Mouse (Mus musculus): ENCODE results near the gene Cabin1. TPM values are rescaled to one million over a fixed set of nuclear protein-coding genes. Genes with fewer than 3 reads are reported as not detected.

The Cabin1 gene
- total and polyA plus RNA-seq, 3 experiments = 27.2 to 115 (median 54.9) TPM

DNA sequence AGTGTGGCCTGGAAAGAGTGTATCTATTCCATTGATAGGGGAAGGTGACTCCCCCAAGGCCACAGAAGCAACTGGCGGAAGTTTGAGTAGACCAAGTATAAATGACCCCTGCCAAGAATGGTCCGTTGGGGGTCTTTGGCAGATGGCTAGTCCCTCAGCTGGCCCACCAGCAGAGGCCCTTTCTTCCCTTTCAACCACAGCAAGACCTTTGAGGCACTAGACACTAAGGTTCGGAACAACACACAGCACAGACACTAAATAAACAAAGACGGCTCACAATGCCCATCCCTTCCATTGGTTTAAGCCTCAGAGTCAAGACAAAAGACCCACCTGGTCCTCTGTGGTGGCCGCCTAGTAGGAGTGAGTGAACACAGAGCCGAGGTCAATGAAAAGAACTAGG is 84.9 kb downstream of the Cabin1 start:
- no peaks in the 10 kb centered on the region for H3K4me1 ChIP-seq (ENCODE audit: control insufficient read depth in 1 of 2, insufficient read depth in 2 of 2, low read length in 2 of 2)
- no peak overlapping the region for H3K9ac ChIP-seq (ENCODE audit: control insufficient read depth, low read depth, low read length, poor library complexity, severe bottlenecking)
- H3K27ac ChIP-seq (ENCODE audit: control insufficient read depth, low read depth, low read length) = no peak overlapping the region
- DNase-seq (ENCODE audit: low read depth, low spot score) = no peak
- TF ChIP-seq CHD2 (IDR thresholded peaks at IDR 0.05; ENCODE audit: low read length) (no peak), MEF2A (IDR thresholded peaks at IDR 0.05; ENCODE audit: extremely low read depth, insufficient replicate concordance, low read depth, low read length, poor library complexity, severe bottlenecking) (no peak), ETS1 (IDR thresholded peaks at IDR 0.05; ENCODE audit: low read depth, low read length) (no peak), SMC3 (IDR thresholded peaks at IDR 0.05; ENCODE audit: low read depth, low read length) (no peak), CTCF (IDR thresholded peaks at IDR 0.05 in 2 of 3, conservative IDR thresholded peaks at IDR 0.05 in 1 of 3; ENCODE audit: control insufficient read depth in 1 of 3, insufficient read depth in 1 of 3, low read depth in 2 of 3, low read length in 3 of 3, poor library complexity in 1 of 3, severe bottlenecking in 1 of 3) (no peak), NRF1 (IDR thresholded peaks at IDR 0.05; ENCODE audit: insufficient read depth, low read depth, low read length, poor library complexity, severe bottlenecking) (no peak), JUND (IDR thresholded peaks at IDR 0.05; ENCODE audit: low read depth, low read length) (no peak), MXI1 (IDR thresholded peaks at IDR 0.05; ENCODE audit: low read depth, low read length) (no peak), E2F4 (IDR thresholded peaks at IDR 0.05; ENCODE audit: borderline replicate concordance, low read depth, low read length) (no peak), KAT2A (conservative IDR thresholded peaks at IDR 0.05; ENCODE audit: low read depth, low read length) (no peak), MYC (IDR thresholded peaks at IDR 0.05; ENCODE audit: low read depth, low read length) (no peak), POLR2AphosphoS2 (IDR thresholded peaks at IDR 0.05; ENCODE audit: low read length) (no peak)
- H3K4me3 ChIP-seq (ENCODE audit: control insufficient read depth in 1 of 2, insufficient read depth in 1 of 2, low read depth in 2 of 2, low read length in 2 of 2) = no peak overlapping the region
- peaks cover 0 to 9% of the 10 kb centered on the region in 2 experiments; a peak in 2 of 4 replicates for H3K36me3 ChIP-seq (ENCODE audit: control insufficient read depth in 1 of 2, insufficient read depth in 2 of 2, low read length in 2 of 2)
- no peaks in the 10 kb centered on the region for H3K27me3 ChIP-seq (ENCODE audit: control insufficient read depth in 1 of 2, insufficient read depth in 2 of 2, low read length in 2 of 2)
- no peaks in the 10 kb centered on the region for H3K9me3 ChIP-seq (replicated peaks; ENCODE audit: insufficient read depth, low read length)
- no peaks in the 10 kb centered on the region for H3K79me2 ChIP-seq (ENCODE audit: control insufficient read depth, insufficient read depth, low read length, poor library complexity)

DNA sequence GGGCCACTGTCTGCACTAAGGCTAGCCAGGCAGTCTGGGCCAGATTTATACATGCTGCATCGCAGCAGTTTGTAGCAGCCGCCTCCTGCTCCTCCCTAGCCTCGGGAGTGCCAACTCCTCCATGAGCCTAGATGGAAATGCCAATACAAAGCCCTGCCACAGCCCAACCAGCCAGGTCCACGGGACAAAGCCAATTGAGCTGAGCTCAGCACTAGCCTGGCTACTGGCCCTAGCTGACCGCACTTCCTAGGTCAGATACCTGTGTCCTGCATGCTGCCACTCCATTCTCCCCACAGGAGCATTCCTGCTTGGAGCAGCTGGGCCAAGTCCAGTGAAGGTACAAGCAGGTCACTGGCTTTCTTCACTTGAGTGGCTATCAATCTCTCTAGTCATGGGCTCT is 86.2 kb downstream of the Cabin1 start:
- H3K9me3 ChIP-seq (replicated peaks; ENCODE audit: insufficient read depth, low read length) = no peaks in the 10 kb centered on the region
- no peak for TF ChIP-seq MAFK (IDR thresholded peaks at IDR 0.05; ENCODE audit: borderline replicate concordance, low read depth, low read length)
- TF ChIP-seq ETS1 (IDR thresholded peaks at IDR 0.05; ENCODE audit: low read depth, low read length) = no peak
- no peak for TF ChIP-seq TBP (IDR thresholded peaks at IDR 0.05; ENCODE audit: low read depth, low read length)
- no peak for TF ChIP-seq TCF12 (IDR thresholded peaks at IDR 0.05; ENCODE audit: low read depth, low read length)
- no peak for TF ChIP-seq E2F4 (IDR thresholded peaks at IDR 0.05; ENCODE audit: borderline replicate concordance, low read depth, low read length)
- TF ChIP-seq KAT2A (conservative IDR thresholded peaks at IDR 0.05; ENCODE audit: low read depth, low read length) = no peak
- TF ChIP-seq SIN3A (IDR thresholded peaks at IDR 0.05; ENCODE audit: low read length) = no peak
- no peak for TF ChIP-seq CHD1 (IDR thresholded peaks at IDR 0.05; ENCODE audit: low read depth, low read length)
- TF ChIP-seq JUND (IDR thresholded peaks at IDR 0.05; ENCODE audit: low read depth, low read length) = no peak
- no peak for TF ChIP-seq MAX (IDR thresholded peaks at IDR 0.05; ENCODE audit: low read length)
- TF ChIP-seq MXI1 (IDR thresholded peaks at IDR 0.05; ENCODE audit: low read depth, low read length) = no peak
- TF ChIP-seq TAL1 (IDR thresholded peaks at IDR 0.05; ENCODE audit: low read length) = no peak
- TF ChIP-seq GABPA (IDR thresholded peaks at IDR 0.05; ENCODE audit: low read depth, low read length) = no peak
- TF ChIP-seq ZNF384 (IDR thresholded peaks at IDR 0.05; ENCODE audit: low read depth, low read length) = no peak
- peaks cover 0 to 6% of the 10 kb centered on the region in 2 experiments; a peak in 2 of 4 replicates for H3K36me3 ChIP-seq (ENCODE audit: control insufficient read depth in 1 of 2, insufficient read depth in 2 of 2, low read length in 2 of 2)
- H3K79me2 ChIP-seq (ENCODE audit: control insufficient read depth, insufficient read depth, low read length, poor library complexity) = no peaks in the 10 kb centered on the region
- no peak for DNase-seq (ENCODE audit: low read depth, low spot score)
- no peak overlapping the region for H3K9ac ChIP-seq (ENCODE audit: control insufficient read depth, low read depth, low read length, poor library complexity, severe bottlenecking)
- no peaks in the 10 kb centered on the region for H3K27me3 ChIP-seq (ENCODE audit: control insufficient read depth in 1 of 2, insufficient read depth in 2 of 2, low read length in 2 of 2)
- H3K4me3 ChIP-seq (ENCODE audit: control insufficient read depth in 1 of 2, insufficient read depth in 1 of 2, low read depth in 2 of 2, low read length in 2 of 2) = no peak overlapping the region
- no peak overlapping the region for H3K27ac ChIP-seq (ENCODE audit: control insufficient read depth, low read depth, low read length)
- no peaks in the 10 kb centered on the region for H3K4me1 ChIP-seq (ENCODE audit: control insufficient read depth in 1 of 2, insufficient read depth in 2 of 2, low read length in 2 of 2)
